In the genomic region with DNA sequence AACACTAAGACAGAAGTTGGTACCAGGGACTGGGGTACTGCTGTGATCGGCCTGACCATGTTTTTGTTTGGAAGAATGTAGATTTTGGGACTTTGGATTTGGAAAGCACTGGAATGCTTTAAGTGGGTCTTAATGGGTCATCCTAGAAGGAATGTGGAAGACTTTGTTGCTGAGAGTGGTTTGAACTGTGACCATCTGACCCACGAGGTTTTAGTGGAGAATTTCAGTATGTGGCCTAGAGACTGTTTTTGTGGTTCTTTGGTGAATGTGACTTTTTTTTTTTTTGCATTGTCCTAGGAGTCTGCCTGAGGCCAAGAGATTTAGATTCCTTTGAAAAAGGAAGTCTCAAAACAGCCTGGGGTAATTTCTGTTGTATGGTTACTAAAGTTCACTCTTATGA, we compare ENCODE assay signal across 21 mouse cellular contexts. TPM values are rescaled to one million over a fixed set of nuclear protein-coding genes. Genes with fewer than 3 reads are reported as not detected.
DNase-seq lines count a peak whose midpoint lies in the region; ATAC-seq and TF ChIP-seq lines count a peak whose summit lies in the region.
"Had no signal": no experiment of that assay in that cellular context is flagged by ENCODE, and none has a peak within 500 bp of the region (broad histone marks: within the 10 kb centered on the region; RNA-seq: fewer than 3 reads in every experiment).

No protein-coding gene starts in this region.

- H3K36me3 ChIP-seq in kidney, adult 2 months (ENCODE audit: control insufficient read depth, insufficient read depth, low read length): peaks cover 17% of the 10 kb centered on the region
- peaks cover 92% of the 10 kb centered on the region for H3K36me3 ChIP-seq in kidney, embryonic 15.5 days
- peaks cover 7% of the 10 kb centered on the region for H3K36me3 ChIP-seq in testis, adult 2 months (ENCODE audit: control insufficient read depth, insufficient read depth, low read length)
- peaks cover 62% of the 10 kb centered on the region for H3K36me3 ChIP-seq in forebrain, postnatal 0 days (ENCODE audit: insufficient read depth)

- TF ChIP-seq CTCF in kidney, adult 2 months (conservative IDR thresholded peaks at IDR 0.05; ENCODE audit: insufficient read depth, insufficient read length, low read depth, low read length): no peak
- TF ChIP-seq CTCF in testis, adult 2 months (IDR thresholded peaks at IDR 0.05; ENCODE audit: control insufficient read depth, insufficient read depth, insufficient replicate concordance, low read depth, low read length): no peak
- TF ChIP-seq CTCF in forebrain, postnatal 0 days (IDR thresholded peaks at IDR 0.05; ENCODE audit: low read depth): no peak

- no peaks in the 10 kb centered on the region for H3K9me3 ChIP-seq in kidney, embryonic 15.5 days (replicated peaks)
- H3K9me3 ChIP-seq in forebrain, postnatal 0 days (ENCODE audit: low read length): no peaks in the 10 kb centered on the region
- H3K9me3 ChIP-seq: embryonic facial prominence, embryonic 13.5 days; forebrain, embryonic 12.5 days; heart, embryonic 10.5 days; heart, embryonic 15.5 days; hindbrain, embryonic 13.5 days had no signal

- peak overlapping the region; percentile 0; the same call in 1 of the 2 replicates for H3K27ac ChIP-seq in kidney, adult 2 months (ENCODE audit: insufficient read depth, low read depth, low read length)
- H3K27ac ChIP-seq in kidney, embryonic 15.5 days: no peak overlapping the region
- no peak overlapping the region for H3K27ac ChIP-seq in testis, adult 2 months (ENCODE audit: control insufficient read depth, insufficient read depth, low read depth, low read length)
- no peak overlapping the region for H3K27ac ChIP-seq in forebrain, postnatal 0 days (ENCODE audit: low read depth, low read length)
- H3K27ac ChIP-seq: embryonic facial prominence, embryonic 13.5 days; forebrain, embryonic 12.5 days; heart, embryonic 10.5 days; heart, embryonic 15.5 days; hindbrain, embryonic 13.5 days; hindbrain, postnatal 0 days had no signal

- H3K27me3 ChIP-seq in kidney, adult 2 months (replicated peaks; ENCODE audit: control insufficient read depth, insufficient read depth, low read length): no peaks in the 10 kb centered on the region
- no peaks in the 10 kb centered on the region for H3K27me3 ChIP-seq in kidney, embryonic 15.5 days
- H3K27me3 ChIP-seq in testis, adult 2 months (ENCODE audit: control insufficient read depth, insufficient read depth, low read length): no peaks in the 10 kb centered on the region
- H3K27me3 ChIP-seq in forebrain, postnatal 0 days (ENCODE audit: insufficient read depth, low read length): no peaks in the 10 kb centered on the region
- H3K27me3 ChIP-seq: CH12.LX; embryonic facial prominence, embryonic 13.5 days; forebrain, embryonic 12.5 days; heart, embryonic 15.5 days; hindbrain, embryonic 13.5 days had no signal

- H3K4me3 ChIP-seq in kidney, adult 2 months (ENCODE audit: insufficient read depth, low read depth, low read length): no peak overlapping the region
- no peak overlapping the region for H3K4me3 ChIP-seq in kidney, embryonic 15.5 days (replicated peaks)
- peak overlapping the region; percentile 15; the same call in 1 of the 2 replicates for H3K4me3 ChIP-seq in testis, adult 2 months (ENCODE audit: control insufficient read depth, low read depth, low read length)
- H3K4me3 ChIP-seq in forebrain, postnatal 0 days (ENCODE audit: low read depth, low read length): no peak overlapping the region
- H3K4me3 ChIP-seq: embryonic facial prominence, embryonic 13.5 days; forebrain, embryonic 12.5 days; heart, embryonic 10.5 days; heart, embryonic 15.5 days; hindbrain, embryonic 13.5 days had no signal

- no peak overlapping the region for H3K9ac ChIP-seq in kidney, embryonic 15.5 days
- no peak overlapping the region for H3K9ac ChIP-seq in forebrain, postnatal 0 days
- H3K9ac ChIP-seq: embryonic facial prominence, embryonic 13.5 days; forebrain, embryonic 12.5 days; heart, embryonic 15.5 days; hindbrain, embryonic 13.5 days had no signal

- no peak overlapping the region for H3K4me2 ChIP-seq in kidney, embryonic 15.5 days
- no peak overlapping the region for H3K4me2 ChIP-seq in forebrain, postnatal 0 days (ENCODE audit: low read depth)
- H3K4me2 ChIP-seq: embryonic facial prominence, embryonic 13.5 days; forebrain, embryonic 12.5 days; heart, embryonic 15.5 days; hindbrain, embryonic 13.5 days had no signal

- no peak for TF ChIP-seq POLR2A in kidney, adult 2 months (IDR thresholded peaks at IDR 0.05; ENCODE audit: low read depth, low read length)
- no peak for TF ChIP-seq POLR2A in testis, adult 2 months (IDR thresholded peaks at IDR 0.05; ENCODE audit: control insufficient read depth, low read depth, low read length)

- H3K4me1 ChIP-seq in kidney, adult 2 months (ENCODE audit: control insufficient read depth, insufficient read depth, low read length): no peaks in the 10 kb centered on the region; the same call in 1 of the 2 replicates
- H3K4me1 ChIP-seq in kidney, embryonic 15.5 days: no peaks in the 10 kb centered on the region
- H3K4me1 ChIP-seq in testis, adult 2 months (ENCODE audit: control insufficient read depth, insufficient read depth, low read length): no peaks in the 10 kb centered on the region
- no peaks in the 10 kb centered on the region for H3K4me1 ChIP-seq in forebrain, postnatal 0 days (ENCODE audit: insufficient read depth)
- H3K4me1 ChIP-seq: embryonic facial prominence, embryonic 13.5 days; forebrain, embryonic 12.5 days; heart, embryonic 10.5 days; heart, embryonic 15.5 days; hindbrain, embryonic 13.5 days had no signal

- ATAC-seq in kidney, embryonic 15.5 days (replicated peaks; ENCODE audit: low FRiP score): no peak
- ATAC-seq in forebrain, postnatal 0 days: no peak
- ATAC-seq: forebrain, embryonic 16.5 days; hindbrain, postnatal 0 days had no signal

- peak; percentile 19 for DNase-seq in kidney, adult 2 months
- no peak for DNase-seq in testis, postnatal 14 days (ENCODE audit: low spot score)
- DNase-seq in Muller cell, postnatal 12 days (ENCODE audit: inconsistent ontology term): peak; percentile 69
- no peak for DNase-seq in ovary, postnatal 36 days (ENCODE audit: low spot score)
- no peak for DNase-seq in forebrain, postnatal 0 days
- DNase-seq: adrenal gland, postnatal 10 days; cerebellum, adult 11 months; cerebellum, adult 9-10 months; cerebellum, postnatal 25 days; gastrocnemius, postnatal 25 days; heart, postnatal 14 days had no signal

- WGBS in kidney, adult 2 months: 46% methylated on average over 2 of the region's 2 CpGs
- 84% methylated on average over 2 of the region's 2 CpGs for whole genome bisulfite sequencing in kidney, embryonic 15.5 days
- WGBS in forebrain, postnatal 0 days: 78% methylated on average over 2 of the region's 2 CpGs

RNA-seq across cellular contexts. Expression of a gene that starts 23.2 kb away (rescaled TPM):
- 19.0 and 21.3 TPM in 2 replicates for polyA plus RNA-seq in kidney, adult 2 months (2012; rRNA removed)
- 30.4 and 33.8 TPM in 2 replicates for polyA plus RNA-seq in kidney, embryonic 15.5 days (2015; fragmentation: Nextera tagmentation; extraction: Ambion mirVana)
- 15.3 and 16.3 TPM in 2 replicates for polyA plus RNA-seq in testis, adult 2 months (2012; rRNA removed)
- 40.4 and 49.6 TPM in 2 replicates for total RNA-seq in forebrain, postnatal 0 days (2014; rRNA removed)
- 38.5 and 43.5 TPM in 2 replicates for polyA plus RNA-seq in forebrain, postnatal 0 days (2015; fragmentation: Nextera tagmentation; extraction: Ambion mirVana)

Comparison
In these comparisons a context has a peak if more than half of its experiments do, and no peak if none do; other contexts are left out.
1. DNase-seq: peak in kidney, adult 2 months (single experiment) and Muller cell, postnatal 12 days (single experiment); none in testis, postnatal 14 days (single experiment), ovary, postnatal 36 days (single experiment) and forebrain, postnatal 0 days (single experiment).